Mouse (Mus musculus): ENCODE results near the gene Hist1h2ae. TPM values are rescaled to one million over a fixed set of nuclear protein-coding genes. Genes with fewer than 3 reads are reported as not detected.

The Hist1h2ae gene
- polyA plus RNA-seq, 1 experiment from 2014 or later, result 0.97 TPM

Other genes starting within 250 kb of the Hist1h2ae start
- 62.6 TPM for gene Zfp322a, start 202.0 kb downstream of the Hist1h2ae start, polyA plus RNA-seq (2014; fragmentation: Illumina TruSeq; extraction: RNeasy Lipid Tissue Mini Kit (QIAGEN cat#74804); ENCODE audit: low replicate concordance)
- 1.4 TPM for gene Abt1, start 147.4 kb downstream of the Hist1h2ae start, polyA plus RNA-seq (2014; fragmentation: Illumina TruSeq; extraction: RNeasy Lipid Tissue Mini Kit (QIAGEN cat#74804); ENCODE audit: low replicate concordance)
- not detected for gene Btn1a1, start 105.3 kb downstream of the Hist1h2ae start, polyA plus RNA-seq (2014; fragmentation: Illumina TruSeq; extraction: RNeasy Lipid Tissue Mini Kit (QIAGEN cat#74804); ENCODE audit: low replicate concordance)
- gene Btn2a2, start 82.4 kb downstream of the Hist1h2ae start, polyA plus RNA-seq (2014; fragmentation: Illumina TruSeq; extraction: RNeasy Lipid Tissue Mini Kit (QIAGEN cat#74804); ENCODE audit: low replicate concordance), result not detected
- not detected for gene Hist1h4h, start 40.2 kb downstream of the Hist1h2ae start, polyA plus RNA-seq (2014; fragmentation: Illumina TruSeq; extraction: RNeasy Lipid Tissue Mini Kit (QIAGEN cat#74804); ENCODE audit: low replicate concordance)
- gene Hist1h2af, start 37.3 kb downstream of the Hist1h2ae start, polyA plus RNA-seq (2014; fragmentation: Illumina TruSeq; extraction: RNeasy Lipid Tissue Mini Kit (QIAGEN cat#74804); ENCODE audit: low replicate concordance), result not detected
- not detected for gene Hist1h3g, start 35.8 kb downstream of the Hist1h2ae start, polyA plus RNA-seq (2014; fragmentation: Illumina TruSeq; extraction: RNeasy Lipid Tissue Mini Kit (QIAGEN cat#74804); ENCODE audit: low replicate concordance)
- 0.59 TPM for gene Hist1h2bh, start 27.8 kb downstream of the Hist1h2ae start, polyA plus RNA-seq (2014; fragmentation: Illumina TruSeq; extraction: RNeasy Lipid Tissue Mini Kit (QIAGEN cat#74804); ENCODE audit: low replicate concordance)
- gene Hist1h3f, start 27.2 kb downstream of the Hist1h2ae start, polyA plus RNA-seq (2014; fragmentation: Illumina TruSeq; extraction: RNeasy Lipid Tissue Mini Kit (QIAGEN cat#74804); ENCODE audit: low replicate concordance), result not detected
- gene Hist1h4f, start 19.6 kb downstream of the Hist1h2ae start, polyA plus RNA-seq (2014; fragmentation: Illumina TruSeq; extraction: RNeasy Lipid Tissue Mini Kit (QIAGEN cat#74804); ENCODE audit: low replicate concordance), result not detected
- 0.52 TPM for gene Hist1h1d, start 18.0 kb downstream of the Hist1h2ae start, polyA plus RNA-seq (2014; fragmentation: Illumina TruSeq; extraction: RNeasy Lipid Tissue Mini Kit (QIAGEN cat#74804); ENCODE audit: low replicate concordance)
- 0.56 TPM for gene Hist1h3e, start 8.9 kb downstream of the Hist1h2ae start, polyA plus RNA-seq (2014; fragmentation: Illumina TruSeq; extraction: RNeasy Lipid Tissue Mini Kit (QIAGEN cat#74804); ENCODE audit: low replicate concordance)
- gene Hist1h2bg, start 176 bp upstream of the Hist1h2ae start, polyA plus RNA-seq (2014; fragmentation: Illumina TruSeq; extraction: RNeasy Lipid Tissue Mini Kit (QIAGEN cat#74804); ENCODE audit: low replicate concordance), result 0.85 TPM
- not detected for gene Hist1h2bf, start 3.0 kb upstream of the Hist1h2ae start, polyA plus RNA-seq (2014; fragmentation: Illumina TruSeq; extraction: RNeasy Lipid Tissue Mini Kit (QIAGEN cat#74804); ENCODE audit: low replicate concordance)
- not detected for gene Hist1h2ad, start 3.2 kb upstream of the Hist1h2ae start, polyA plus RNA-seq (2014; fragmentation: Illumina TruSeq; extraction: RNeasy Lipid Tissue Mini Kit (QIAGEN cat#74804); ENCODE audit: low replicate concordance)
- gene Hist1h3d, start 4.5 kb upstream of the Hist1h2ae start, polyA plus RNA-seq (2014; fragmentation: Illumina TruSeq; extraction: RNeasy Lipid Tissue Mini Kit (QIAGEN cat#74804); ENCODE audit: low replicate concordance), result 1.4 TPM
- 0.67 TPM for gene Hist1h4d, start 10.4 kb upstream of the Hist1h2ae start, polyA plus RNA-seq (2014; fragmentation: Illumina TruSeq; extraction: RNeasy Lipid Tissue Mini Kit (QIAGEN cat#74804); ENCODE audit: low replicate concordance)
- 2.2 TPM for gene Hist1h2be, start 49.9 kb upstream of the Hist1h2ae start, polyA plus RNA-seq (2014; fragmentation: Illumina TruSeq; extraction: RNeasy Lipid Tissue Mini Kit (QIAGEN cat#74804); ENCODE audit: low replicate concordance)
- 0.30 TPM for gene Hist1h1e, start 51.3 kb upstream of the Hist1h2ae start, polyA plus RNA-seq (2014; fragmentation: Illumina TruSeq; extraction: RNeasy Lipid Tissue Mini Kit (QIAGEN cat#74804); ENCODE audit: low replicate concordance)
- 1.2 TPM for gene Hist1h2ac, start 112.7 kb upstream of the Hist1h2ae start, polyA plus RNA-seq (2014; fragmentation: Illumina TruSeq; extraction: RNeasy Lipid Tissue Mini Kit (QIAGEN cat#74804); ENCODE audit: low replicate concordance)
- gene Hist1h2bc, start 113.0 kb upstream of the Hist1h2ae start, polyA plus RNA-seq (2014; fragmentation: Illumina TruSeq; extraction: RNeasy Lipid Tissue Mini Kit (QIAGEN cat#74804); ENCODE audit: low replicate concordance), result 239 TPM
- not detected for gene Hist1h1t, start 124.6 kb upstream of the Hist1h2ae start, polyA plus RNA-seq (2014; fragmentation: Illumina TruSeq; extraction: RNeasy Lipid Tissue Mini Kit (QIAGEN cat#74804); ENCODE audit: low replicate concordance)
- gene Hist1h4c, start 127.2 kb upstream of the Hist1h2ae start, polyA plus RNA-seq (2014; fragmentation: Illumina TruSeq; extraction: RNeasy Lipid Tissue Mini Kit (QIAGEN cat#74804); ENCODE audit: low replicate concordance), result 1.6 TPM
- gene Hfe, start 139.6 kb upstream of the Hist1h2ae start, polyA plus RNA-seq (2014; fragmentation: Illumina TruSeq; extraction: RNeasy Lipid Tissue Mini Kit (QIAGEN cat#74804); ENCODE audit: low replicate concordance), result 13.5 TPM
- 15.6 TPM for gene Hist1h1c, start 167.6 kb upstream of the Hist1h2ae start, polyA plus RNA-seq (2014; fragmentation: Illumina TruSeq; extraction: RNeasy Lipid Tissue Mini Kit (QIAGEN cat#74804); ENCODE audit: low replicate concordance)
- not detected for gene Hist1h3c, start 174.4 kb upstream of the Hist1h2ae start, polyA plus RNA-seq (2014; fragmentation: Illumina TruSeq; extraction: RNeasy Lipid Tissue Mini Kit (QIAGEN cat#74804); ENCODE audit: low replicate concordance)
- not detected for gene Hist1h2bb, start 175.5 kb upstream of the Hist1h2ae start, polyA plus RNA-seq (2014; fragmentation: Illumina TruSeq; extraction: RNeasy Lipid Tissue Mini Kit (QIAGEN cat#74804); ENCODE audit: low replicate concordance)
- gene Hist1h2ab, start 179.9 kb upstream of the Hist1h2ae start, polyA plus RNA-seq (2014; fragmentation: Illumina TruSeq; extraction: RNeasy Lipid Tissue Mini Kit (QIAGEN cat#74804); ENCODE audit: low replicate concordance), result not detected
- gene Hist1h3b, start 181.0 kb upstream of the Hist1h2ae start, polyA plus RNA-seq (2014; fragmentation: Illumina TruSeq; extraction: RNeasy Lipid Tissue Mini Kit (QIAGEN cat#74804); ENCODE audit: low replicate concordance), result not detected
- not detected for gene Hist1h4b, start 185.8 kb upstream of the Hist1h2ae start, polyA plus RNA-seq (2014; fragmentation: Illumina TruSeq; extraction: RNeasy Lipid Tissue Mini Kit (QIAGEN cat#74804); ENCODE audit: low replicate concordance)
- gene Hist1h4a, start 190.0 kb upstream of the Hist1h2ae start, polyA plus RNA-seq (2014; fragmentation: Illumina TruSeq; extraction: RNeasy Lipid Tissue Mini Kit (QIAGEN cat#74804); ENCODE audit: low replicate concordance), result not detected
- not detected for gene Hist1h3a, start 191.2 kb upstream of the Hist1h2ae start, polyA plus RNA-seq (2014; fragmentation: Illumina TruSeq; extraction: RNeasy Lipid Tissue Mini Kit (QIAGEN cat#74804); ENCODE audit: low replicate concordance)
- not detected for gene Hist1h1a, start 192.4 kb upstream of the Hist1h2ae start, polyA plus RNA-seq (2014; fragmentation: Illumina TruSeq; extraction: RNeasy Lipid Tissue Mini Kit (QIAGEN cat#74804); ENCODE audit: low replicate concordance)
- gene Trim38, start 198.7 kb upstream of the Hist1h2ae start, polyA plus RNA-seq (2014; fragmentation: Illumina TruSeq; extraction: RNeasy Lipid Tissue Mini Kit (QIAGEN cat#74804); ENCODE audit: low replicate concordance), result 67.0 TPM
- 0.33 TPM for gene Slc17a2, start 235.8 kb upstream of the Hist1h2ae start, polyA plus RNA-seq (2014; fragmentation: Illumina TruSeq; extraction: RNeasy Lipid Tissue Mini Kit (QIAGEN cat#74804); ENCODE audit: low replicate concordance)